Mouse (Mus musculus) embryonic facial prominence, embryonic 11.5 days (tissue): Measurements from ENCODE around the gene Ppp1ca. TPM values are rescaled to one million over a fixed set of nuclear protein-coding genes. Genes with fewer than 3 reads are reported as not detected.

Experiments used
- ATAC-seq: fragments of 200-750 bp; cut with Nextera tagmentation; replicated peaks from 2 replicates; pipeline ENCODE4 v1.8.0; 2017; ENCODE audit warnings: low read depth; ENCODE audit not compliant: insufficient number of reproducible peaks, low FRiP score, low TSS enrichment
- DNase-seq: peaks from one replicate; pipeline ENCODE4 v3.0.0-alpha.2; 2015; ENCODE audit warnings: low spot score
- H3K27ac ChIP-seq: fragments of 300-500 bp; sonication (generic); replicated peaks from 2 replicates; pipeline ENCODE4 v1.5.1; 2014; ENCODE audit warnings: mild to moderate bottlenecking, low read depth, low read length, control low read depth
- H3K27me3 ChIP-seq: fragments of 300-500 bp; sonication (generic); 2 replicates; pipeline ENCODE4 v1.6.1; 2014; ENCODE audit warnings: mild to moderate bottlenecking, low read length, moderate library complexity, mixed read lengths; ENCODE audit not compliant: control insufficient read depth, insufficient read depth
- H3K36me3 ChIP-seq: fragments of 300-500 bp; sonication (generic); replicated peaks from 2 replicates; pipeline ENCODE4 v1.6.1; 2014; ENCODE audit warnings: low read depth, mild to moderate bottlenecking, low read length, moderate library complexity, mixed read lengths; ENCODE audit not compliant: control insufficient read depth, insufficient read depth
- H3K4me1 ChIP-seq: fragments of 300-500 bp; sonication (generic); 2 replicates; pipeline ENCODE4 v1.6.1; 2014; ENCODE audit warnings: low read length, mixed read lengths; ENCODE audit not compliant: control insufficient read depth, insufficient read depth
- H3K4me2 ChIP-seq: fragments of 300-500 bp; sonication (generic); 2 replicates; pipeline ENCODE4 v1.6.1; 2014; ENCODE audit warnings: low read depth, mild to moderate bottlenecking, control low read depth, low read length, moderate library complexity
- H3K4me3 ChIP-seq: fragments of 300-500 bp; sonication (generic); 2 replicates; pipeline ENCODE4 v1.5.1; 2014; ENCODE audit warnings: low read depth, low read length, control low read depth
- H3K9ac ChIP-seq: fragments of 300-500 bp; sonication (generic); replicated peaks from 2 replicates; pipeline ENCODE4 v1.6.1; 2014; ENCODE audit warnings: mild to moderate bottlenecking, control low read depth, low read length
- H3K9me3 ChIP-seq: fragments of 300-500 bp; sonication (generic); replicated peaks from 2 replicates; pipeline ENCODE4 v1.6.1; 2016; ENCODE audit warnings: mild to moderate bottlenecking, low read length, inconsistent platforms, mixed read lengths; ENCODE audit not compliant: control insufficient read depth
- WGBS: fragments of 180-500 bp; shearing (Covaris S2); extraction: QIAGEN DNeasy Blood & Tissue Kit; methylation state at CpG from one replicate; pipeline ENCODE4 v1.1.7; 2014; 5-methylcytosine and 5-hydroxymethylcytosine counted together
- polyA plus RNA-seq: library from polyadenylated mRNA; unstranded; fragments of >200 nt; fragmentation: Nextera tagmentation; extraction: Ambion mirVana; gene quantifications from 2 replicates; pipeline ENCODE4 v1.2.1, GENCODE M21; 2014

Gene Ppp1ca
- 955 and 1,002 TPM in 2 replicates for polyA plus RNA-seq

GRCm38 (mm10) chr19:4191528-4192250 is at the start of gene Ppp1ca:
TSS of gene Ppp1ca (plus strand) at chr19:4192065.
- WGBS: 7% methylated on average over 38 of the region's 47 CpGs
- DNase-seq (peak; percentile 96), ATAC-seq (peak; percentile 88)
- Histone ChIP-seq H3K9ac (peak within 1 kb of the TSS; percentile 96), H3K9me3 (no peaks in the 10 kb centered on the region), H3K4me3 (peak within 1 kb of the TSS; percentile 97), H3K27me3 (no peaks in the 10 kb centered on the region), H3K36me3 (peaks cover 18% of the 10 kb centered on the region), H3K4me2 (peak within 1 kb of the TSS; percentile 58), H3K27ac (peak within 1 kb of the TSS; percentile 90), H3K4me1 (peaks cover 6% of the 10 kb centered on the region)

GRCm38 (mm10) chr19:4142416-4143173 is 49.3 kb upstream of the Ppp1ca start:
- Histone ChIP-seq H3K9me3 (no peaks in the 10 kb centered on the region), H3K4me2 (no peak overlapping the region), H3K36me3 (no peaks in the 10 kb centered on the region), H3K27me3 (no peaks in the 10 kb centered on the region), H3K4me3 (no peak overlapping the region), H3K9ac (no peak overlapping the region), H3K27ac (no peak overlapping the region), H3K4me1 (no peaks in the 10 kb centered on the region)
- no peak for DNase-seq
- no peak for ATAC-seq
- WGBS: 91% methylated on average over 18 of the region's 18 CpGs

- ATAC-seq (no peak), DNase-seq (no peak)
- Histone ChIP-seq H3K4me3 (no peak within 1 kb of the TSS), H3K4me2 (no peak within 1 kb of the TSS), H3K27me3 (no peaks in the 10 kb centered on the region), H3K4me1 (no peaks in the 10 kb centered on the region; the same call in 1 of the 2 replicates), H3K9me3 (no peaks in the 10 kb centered on the region), H3K9ac (no peak within 1 kb of the TSS), H3K36me3 (no peaks in the 10 kb centered on the region), H3K27ac (no peak within 1 kb of the TSS)
- WGBS: 86% methylated on average over 7 of the region's 7 CpGs
Observed at GRCm38 (mm10) chr19:4143759-4144268, 48.1 kb upstream of the Ppp1ca start, which contains the start of gene Cabp4. TSS of gene Cabp4 (minus strand) at chr19:4144033.

DNA sequence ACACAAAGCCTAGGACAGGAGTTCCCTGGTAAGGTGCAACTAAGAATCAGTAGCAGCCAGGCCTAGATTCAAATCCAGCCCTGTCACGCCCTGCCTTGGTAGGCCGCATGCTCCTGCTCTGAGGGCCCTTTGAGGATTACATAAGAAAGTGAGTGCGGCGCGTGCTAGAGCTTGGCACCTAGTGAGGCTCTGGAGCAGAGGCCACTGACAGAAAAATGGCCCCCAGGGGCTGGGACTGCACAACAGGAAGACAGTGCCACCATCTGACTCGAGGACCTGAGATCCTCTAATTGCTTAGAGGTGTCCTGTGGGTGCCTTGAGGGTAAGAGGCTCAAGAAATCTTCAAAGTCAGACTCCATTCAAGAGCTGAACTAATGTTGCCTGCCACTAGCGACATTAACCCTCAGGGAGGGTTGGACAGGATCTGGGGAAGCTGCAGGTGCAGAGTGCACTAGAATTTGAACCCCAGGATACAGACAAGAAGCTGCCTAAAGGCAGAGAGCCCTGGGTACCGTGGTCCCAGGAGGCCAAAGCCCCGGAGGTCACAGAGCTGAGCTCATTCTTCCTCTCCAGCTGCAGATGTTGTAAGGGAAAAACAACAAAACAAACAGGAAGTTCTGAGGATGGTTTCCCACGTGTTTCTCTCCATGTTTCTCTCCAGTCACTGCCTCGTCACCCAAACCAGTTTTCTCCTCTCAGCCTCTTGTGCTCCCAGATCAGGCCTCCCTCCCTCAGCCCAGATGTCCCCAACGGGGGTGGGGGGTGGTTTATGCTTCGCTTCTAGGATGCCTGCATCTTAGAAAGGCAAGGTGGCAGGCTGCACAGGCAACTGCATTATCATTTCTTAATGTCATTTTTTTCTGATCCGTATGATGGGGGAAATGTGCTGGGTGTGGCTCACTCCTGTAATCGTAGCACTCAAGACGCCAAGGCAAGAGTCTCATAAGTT is 47.0 kb upstream of the Ppp1ca start:
- Histone ChIP-seq H3K27ac (no peak overlapping the region), H3K4me2 (no peak overlapping the region), H3K9me3 (no peaks in the 10 kb centered on the region), H3K36me3 (no peaks in the 10 kb centered on the region), H3K4me3 (no peak overlapping the region), H3K9ac (no peak overlapping the region), H3K4me1 (peaks cover 4% of the 10 kb centered on the region), H3K27me3 (no peaks in the 10 kb centered on the region)
- 78% methylated on average over 16 of the region's 16 CpGs for WGBS
- no peak for ATAC-seq
- DNase-seq: no peak

DNA sequence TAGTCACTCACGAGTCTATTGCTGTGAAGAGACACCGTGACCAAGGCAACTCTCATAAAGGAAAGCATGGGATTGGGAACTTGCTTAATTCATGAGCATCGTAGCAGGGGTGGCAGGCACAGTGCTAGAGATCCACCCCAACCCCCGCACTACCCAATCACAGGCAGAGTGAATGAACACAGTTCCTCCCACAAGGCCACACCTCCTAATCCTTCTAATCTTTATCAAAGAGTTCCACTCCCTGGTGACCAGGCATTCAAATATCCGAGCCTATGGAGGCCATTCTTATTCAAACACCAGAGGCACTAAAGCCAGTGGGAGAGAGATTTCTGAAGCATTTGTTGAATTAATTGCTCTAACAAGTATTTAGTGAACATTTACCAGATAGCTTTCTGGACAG is 45.9 kb upstream of the Ppp1ca start:
- DNase-seq (no peak), ATAC-seq (no peak)
- Histone ChIP-seq H3K9me3 (no peaks in the 10 kb centered on the region), H3K4me2 (no peak overlapping the region), H3K4me3 (no peak overlapping the region), H3K27me3 (no peaks in the 10 kb centered on the region), H3K4me1 (peaks cover 4% of the 10 kb centered on the region), H3K9ac (no peak overlapping the region), H3K36me3 (no peaks in the 10 kb centered on the region), H3K27ac (no peak overlapping the region)
- 87% methylated on average over 5 of the region's 5 CpGs for WGBS

DNA sequence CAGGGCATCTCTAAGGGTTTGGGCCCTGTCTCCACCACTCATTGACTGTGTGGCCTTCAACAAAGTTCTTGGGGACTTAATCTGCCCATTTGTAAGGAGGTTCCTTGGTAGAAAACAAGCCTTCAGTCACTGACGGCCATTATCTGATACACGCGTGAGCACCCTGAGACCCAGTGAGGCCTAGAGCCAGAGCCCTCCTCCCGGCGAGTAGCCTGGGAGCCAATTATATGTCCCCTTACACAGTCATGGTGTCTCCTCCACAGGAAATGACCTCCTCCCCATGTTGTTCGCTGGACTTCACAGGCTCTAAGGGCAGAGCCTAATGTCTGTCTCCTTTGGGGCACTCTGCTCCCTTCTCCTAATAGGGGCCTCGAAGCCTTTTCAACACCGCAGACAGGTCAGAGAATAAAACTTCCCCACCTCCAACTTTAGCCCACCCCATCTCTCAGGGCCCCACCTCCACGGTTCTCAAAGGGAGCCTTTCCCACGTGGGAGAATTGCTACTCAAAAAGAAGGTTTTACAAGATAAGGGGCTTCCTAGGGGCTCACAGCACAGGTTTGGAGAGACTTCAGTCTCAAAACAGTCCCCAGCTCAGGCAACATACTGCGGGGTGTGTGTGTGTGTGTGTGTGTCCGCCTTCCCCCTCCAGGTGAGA is 45.4 kb upstream of the Ppp1ca start:
- Histone ChIP-seq H3K36me3 (no peaks in the 10 kb centered on the region), H3K27me3 (no peaks in the 10 kb centered on the region), H3K4me1 (peaks cover 4% of the 10 kb centered on the region), H3K4me3 (no peak overlapping the region), H3K9ac (no peak overlapping the region), H3K9me3 (no peaks in the 10 kb centered on the region), H3K27ac (no peak overlapping the region), H3K4me2 (no peak overlapping the region)
- DNase-seq (no peak), ATAC-seq (no peak)
- 58% methylated on average over 12 of the region's 12 CpGs for WGBS

DNA sequence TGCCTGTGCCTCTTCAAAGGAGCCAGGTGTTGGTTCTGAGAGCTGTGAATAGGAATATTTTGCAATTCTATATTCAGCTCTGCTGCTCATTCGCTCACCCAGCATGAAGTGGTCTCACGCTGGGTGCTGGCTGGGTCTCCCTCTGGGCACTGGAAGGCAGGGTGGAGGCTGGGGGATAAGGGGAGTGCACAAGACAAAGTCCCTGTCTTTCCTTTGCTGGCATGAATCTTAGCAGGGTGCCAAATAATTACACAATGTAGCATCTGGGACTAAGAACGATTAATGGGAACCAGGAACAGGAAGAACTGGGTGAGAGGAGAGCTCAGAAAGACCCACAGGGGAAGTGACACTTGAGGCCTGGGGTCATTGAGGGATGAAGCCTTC is 44.9 kb upstream of the Ppp1ca start:
- DNase-seq (no peak), ATAC-seq (no peak)
- Histone ChIP-seq H3K9me3 (no peaks in the 10 kb centered on the region), H3K27me3 (no peaks in the 10 kb centered on the region), H3K36me3 (no peaks in the 10 kb centered on the region), H3K9ac (no peak overlapping the region), H3K4me3 (no peak overlapping the region), H3K4me1 (peaks cover 4% of the 10 kb centered on the region), H3K4me2 (no peak overlapping the region), H3K27ac (no peak overlapping the region)
- 37% methylated on average over 3 of the region's 3 CpGs for WGBS
